Mouse (Mus musculus) adrenal gland, postnatal 10 days (tissue): ENCODE results near the gene Spic. TPM values are rescaled to one million over a fixed set of nuclear protein-coding genes. Genes with fewer than 3 reads are reported as not detected.
"Not testable (repeated sequence)": the region's sequence is repeated elsewhere in the genome, so short reads cannot be mapped to it uniquely, and the experiment has no call there.

Experiments
- DNase-seq: peaks from one replicate; pipeline ENCODE4 v3.0.0; 2021; ENCODE audit warnings: mixed read lengths
- long read RNA-seq, 2 experiments: library from polyadenylated mRNA; stranded (forward); transcript quantifications; one replicate each; pipeline ENCODE4 v2.0.0; 2021
- total RNA-seq, 2 experiments: library from RNA; stranded (reverse); gene quantifications; 2 replicates each; pipeline ENCODE4 v1.2.3; 2021

The Spic gene
- total RNA-seq, result 1 to 10 TPM; 1.9 to 3.6 TPM
- long read RNA-seq, experiment 1, partial matches to known transcripts, result 0 of 1 reads
- long read RNA-seq, experiment 1, other reads (novel, unspliced or antisense), result 0 of 1 reads
- long read RNA-seq, experiment 2, partial matches to known transcripts, result 0 of 2 reads
- long read RNA-seq, experiment 2, other reads (novel, unspliced or antisense), result 1 of 2 reads

DNA sequence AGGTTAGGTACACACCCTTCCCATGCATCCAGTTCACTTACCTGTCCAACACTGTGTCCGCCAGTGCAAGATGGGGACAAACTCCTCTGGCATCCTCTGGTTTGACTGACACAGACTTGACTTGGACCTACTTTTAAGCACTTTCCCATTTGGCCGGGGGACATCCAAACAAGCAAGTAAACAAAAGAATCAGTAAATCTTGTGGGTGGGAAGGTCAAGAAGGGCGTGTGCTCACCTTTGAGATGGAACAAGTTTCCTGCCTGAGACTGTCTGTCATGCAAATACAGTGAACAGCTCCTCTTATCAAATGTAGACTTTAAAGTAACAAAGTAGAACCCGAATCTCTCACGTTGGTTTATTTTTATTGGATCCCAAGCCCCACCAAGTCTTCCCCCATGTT, at the start of gene Spic:
Gene Spic, minus strand, starts transcription at position 91 of the 400 bp plus-strand sequence.
- no peak for DNase-seq

DNA sequence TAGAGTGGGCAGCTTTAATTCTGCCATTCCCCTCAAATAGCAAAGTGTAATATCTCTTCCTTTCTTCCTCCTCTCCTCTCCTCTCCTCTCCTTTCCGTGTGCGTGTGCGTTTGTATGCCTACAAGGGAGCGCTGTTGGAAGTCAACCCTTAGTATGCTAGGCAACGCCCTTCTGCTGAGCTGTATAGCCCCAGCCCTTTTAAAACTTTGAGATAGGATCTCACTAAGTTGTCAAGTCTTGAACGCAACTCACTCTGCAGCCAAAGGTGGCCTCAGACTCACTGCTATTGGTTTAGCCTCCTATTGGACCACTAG, 47.5 kb upstream of the Spic start:
- no peak for DNase-seq

DNA sequence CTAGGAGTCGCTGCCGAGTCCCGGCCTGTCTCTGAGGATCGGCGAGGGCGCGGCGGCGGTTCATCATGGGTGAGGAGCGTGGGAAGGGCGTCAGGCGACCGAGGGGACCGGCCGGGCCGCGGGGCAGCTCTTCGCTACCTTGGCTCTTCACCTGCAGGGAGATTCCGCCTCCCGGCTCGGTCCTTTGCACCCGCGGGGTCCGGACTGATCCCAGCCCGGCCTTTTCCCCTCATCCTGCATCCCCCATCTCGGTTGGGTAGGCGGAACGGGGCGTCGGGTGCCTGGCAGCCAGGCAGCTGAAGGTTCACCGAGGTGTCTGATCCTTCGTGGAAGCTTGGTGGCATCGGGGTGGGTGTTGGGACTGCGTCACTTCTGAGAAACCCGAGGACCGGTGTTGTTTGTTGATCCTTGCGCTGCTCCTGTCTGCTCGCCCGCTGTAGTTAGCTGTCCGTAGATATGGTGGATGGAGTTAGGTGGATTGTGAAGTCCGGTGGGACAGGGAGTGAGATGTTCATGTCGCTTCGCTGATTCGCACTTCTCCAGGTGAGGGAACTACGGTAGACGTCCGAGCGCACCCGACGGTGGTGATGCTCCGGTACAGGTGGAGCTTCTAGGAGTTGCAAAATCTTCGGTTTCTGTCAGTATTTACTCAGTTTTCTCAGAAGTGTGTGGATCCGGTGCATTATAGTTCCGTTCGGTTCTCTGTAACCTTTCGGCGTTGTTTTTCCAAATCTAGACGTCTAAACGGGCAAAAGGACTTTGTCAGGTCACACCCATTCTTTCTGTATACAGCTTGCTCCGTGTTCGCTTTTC, 46.9 kb upstream of the Spic start:
- no peak for DNase-seq

DNA sequence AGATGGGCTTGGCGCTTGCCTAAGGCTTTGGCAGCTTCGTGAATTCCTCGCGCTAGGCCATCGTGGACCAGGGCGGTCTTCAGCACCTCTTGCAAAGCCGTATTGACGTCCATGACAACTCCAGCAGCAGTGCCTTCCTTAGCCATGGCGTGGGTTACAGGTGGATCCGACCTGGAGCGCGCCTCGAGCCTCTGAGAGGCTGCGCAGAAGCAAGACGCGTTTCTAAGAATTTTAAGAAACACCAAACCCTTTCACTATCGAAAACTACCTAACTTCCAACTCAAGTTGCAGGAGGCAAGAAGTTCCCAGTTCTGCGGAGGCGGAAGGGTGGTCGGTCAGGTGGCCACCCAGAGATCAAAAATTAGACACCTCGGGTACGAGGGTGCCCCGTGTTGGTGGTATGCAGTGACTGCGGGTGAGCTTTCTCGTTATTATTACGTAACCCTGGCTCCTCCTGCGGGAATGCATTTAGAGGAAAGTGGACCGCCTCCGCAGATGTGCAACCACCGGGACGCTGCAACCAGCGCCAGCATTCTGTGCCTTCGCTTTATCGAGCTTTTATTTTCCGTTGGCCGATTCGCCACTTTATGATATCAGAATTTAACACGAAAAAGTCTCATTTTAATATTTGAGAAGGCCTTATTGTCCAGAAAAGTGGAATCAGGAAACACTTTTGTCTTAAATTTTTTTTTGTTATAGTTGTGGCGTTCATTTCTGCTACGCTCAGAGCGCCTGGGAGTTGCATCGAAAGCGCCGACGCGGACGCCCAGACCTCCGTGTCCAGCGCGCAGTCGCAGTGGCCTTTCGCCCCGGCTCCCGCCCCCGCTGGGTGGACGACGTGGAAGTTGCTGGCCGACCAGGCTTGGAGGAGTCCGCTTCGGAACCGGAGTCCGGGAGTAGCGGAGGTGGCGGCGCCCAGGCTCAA, 46.0 kb upstream of the Spic start, which contains the start of gene Arl1:
Gene Arl1, plus strand, starts transcription at position 288 of the 925 bp plus-strand sequence.
- peak; percentile 98 for DNase-seq

DNA sequence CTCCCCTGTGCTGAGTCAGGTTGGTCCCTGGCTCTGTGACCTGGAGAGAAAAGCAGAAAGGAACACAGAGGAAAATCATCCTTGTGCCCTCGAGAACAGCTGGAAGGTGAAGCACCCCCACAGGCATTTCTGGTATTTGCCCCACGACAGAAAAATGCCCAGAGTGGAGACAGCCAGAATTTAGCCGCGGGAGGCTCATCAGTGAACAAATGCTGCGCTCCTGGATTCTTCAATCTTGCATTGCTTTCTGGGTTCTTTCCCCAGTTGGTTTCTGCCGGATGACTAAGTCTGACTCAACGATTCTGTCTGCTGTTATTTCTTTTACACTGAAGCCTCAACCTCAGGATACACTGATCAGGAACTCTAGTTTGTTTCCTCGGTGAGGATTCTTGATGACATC, 43.4 kb upstream of the Spic start:
- DNase-seq, result no peak

DNA sequence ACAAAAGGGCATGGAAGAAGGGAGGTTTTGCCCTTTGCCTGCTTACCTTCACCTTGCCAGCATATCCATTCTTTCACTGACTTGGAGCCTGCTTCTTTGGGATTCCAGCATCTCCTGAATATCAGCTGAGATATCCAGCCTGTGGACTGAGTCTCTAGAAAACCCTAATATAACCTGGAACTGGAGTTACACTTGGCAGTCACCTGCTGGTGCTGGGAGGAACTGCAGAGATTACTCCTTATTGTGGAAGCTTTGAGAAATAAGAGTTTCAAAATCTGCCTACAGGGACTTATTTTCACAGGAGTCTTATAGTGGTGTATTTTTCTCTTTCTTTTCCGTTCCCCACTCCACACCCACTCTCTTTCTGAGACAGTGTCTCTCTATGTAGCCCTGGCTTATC, 42.3 kb upstream of the Spic start:
- peak; percentile 57 for DNase-seq

DNA sequence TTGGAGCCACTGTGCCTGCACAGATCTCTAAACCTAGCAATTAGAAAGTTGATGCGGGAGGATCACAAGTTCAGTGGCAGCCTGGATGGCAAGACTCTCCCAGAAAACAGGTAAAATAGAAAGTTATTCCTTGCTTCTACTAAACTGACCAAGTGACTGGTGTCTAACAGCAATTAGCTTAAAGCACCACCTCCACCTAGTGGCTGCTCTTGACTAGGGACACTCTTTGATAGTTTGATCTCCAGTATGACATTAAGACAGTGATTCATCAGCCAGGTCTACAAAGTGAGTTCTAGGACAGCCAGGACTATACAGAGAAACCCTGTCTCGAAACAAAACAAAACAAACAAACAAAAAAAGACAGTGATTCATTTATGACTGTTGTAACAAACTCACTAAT, 40.5 kb upstream of the Spic start:
- DNase-seq, result peak; percentile 39

DNA sequence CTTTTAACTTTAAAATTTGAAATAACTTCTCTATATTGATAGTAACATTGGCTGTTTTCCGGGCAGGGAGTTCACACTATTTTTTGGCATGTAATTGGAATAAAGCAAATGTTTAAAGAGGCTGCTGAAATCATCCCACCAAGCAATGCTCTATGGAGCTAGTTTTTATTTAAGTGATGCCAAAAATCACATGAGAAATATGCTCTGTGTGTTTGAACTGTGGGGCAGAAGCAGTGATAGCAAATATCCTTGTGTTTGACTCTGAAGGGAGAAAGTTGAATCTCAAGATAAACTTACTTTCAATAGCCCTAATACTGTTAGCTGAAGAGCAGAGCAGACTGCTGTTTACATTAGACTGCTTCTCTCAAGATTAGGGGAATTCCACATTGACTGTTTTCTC, 34.8 kb upstream of the Spic start:
- DNase-seq, result no peak

DNA sequence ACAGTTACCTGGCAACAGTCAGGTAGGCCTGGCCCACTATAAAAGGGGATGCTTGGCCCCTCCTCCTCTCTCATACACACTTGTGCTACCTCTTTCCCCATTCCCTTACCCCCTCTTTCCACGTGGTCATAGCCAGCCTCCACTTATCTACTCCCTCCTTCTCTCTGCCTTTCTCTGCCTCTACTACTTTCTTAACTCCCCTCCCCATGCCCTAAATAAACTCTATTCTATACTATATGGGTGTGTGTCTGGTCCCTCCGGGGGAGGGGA, 32.9 kb upstream of the Spic start:
- DNase-seq, result no peak

DNA sequence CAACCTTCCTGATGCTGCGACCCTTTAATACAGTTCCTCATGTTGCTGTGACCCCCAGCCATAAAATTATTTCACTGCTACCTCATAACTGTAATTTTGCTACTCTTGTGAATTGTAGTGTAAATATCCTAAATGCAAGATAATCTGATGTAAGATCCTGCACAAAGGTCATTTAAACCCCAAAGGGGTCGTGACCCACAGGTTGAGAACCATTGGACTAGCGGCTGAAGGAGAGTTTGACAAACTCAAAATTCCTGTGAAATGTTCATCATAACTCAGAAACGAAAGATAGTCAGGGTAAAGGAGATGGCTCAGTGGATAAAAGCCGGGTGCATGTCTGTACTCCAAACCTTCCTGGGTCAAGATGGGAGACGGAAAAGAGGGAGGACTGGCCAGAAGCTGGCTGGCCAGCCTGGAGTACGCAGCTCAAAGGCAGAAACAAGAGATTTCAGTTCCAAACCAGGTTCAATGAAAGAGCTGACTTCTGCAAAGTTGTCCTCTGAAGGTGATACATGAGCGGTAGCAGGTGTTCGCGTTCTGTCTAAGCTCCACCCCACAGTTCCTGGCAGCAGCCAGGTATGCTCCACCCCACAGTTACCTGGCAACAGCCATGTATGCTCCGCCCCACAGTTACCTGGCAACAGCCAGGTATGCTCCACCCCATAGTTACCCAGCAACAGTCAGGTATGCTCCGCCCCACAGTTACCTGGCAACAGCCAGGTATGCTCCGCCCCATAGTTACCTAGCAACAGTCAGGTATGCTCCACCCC, 32.4 kb upstream of the Spic start:
- DNase-seq, result no peak

DNA sequence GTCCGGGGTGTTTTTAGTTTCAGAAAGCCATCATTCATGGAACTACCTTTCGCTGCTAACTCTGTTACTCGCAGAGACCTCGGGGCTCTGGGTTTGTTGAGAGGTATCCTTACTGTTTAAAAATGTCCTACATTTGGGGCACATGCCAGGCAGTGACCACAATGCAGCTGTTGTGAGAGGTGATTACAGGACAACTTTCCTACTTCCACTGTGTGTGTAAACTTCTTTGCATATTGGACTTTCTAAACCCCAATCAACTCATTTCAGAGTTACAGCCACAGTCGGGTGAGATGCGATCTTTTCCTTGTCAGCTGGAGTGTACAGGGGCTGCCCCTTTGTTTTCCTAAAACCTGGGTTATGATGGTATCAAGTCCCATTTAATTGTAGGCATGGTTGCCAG, 30.8 kb upstream of the Spic start:
- no peak for DNase-seq

DNA sequence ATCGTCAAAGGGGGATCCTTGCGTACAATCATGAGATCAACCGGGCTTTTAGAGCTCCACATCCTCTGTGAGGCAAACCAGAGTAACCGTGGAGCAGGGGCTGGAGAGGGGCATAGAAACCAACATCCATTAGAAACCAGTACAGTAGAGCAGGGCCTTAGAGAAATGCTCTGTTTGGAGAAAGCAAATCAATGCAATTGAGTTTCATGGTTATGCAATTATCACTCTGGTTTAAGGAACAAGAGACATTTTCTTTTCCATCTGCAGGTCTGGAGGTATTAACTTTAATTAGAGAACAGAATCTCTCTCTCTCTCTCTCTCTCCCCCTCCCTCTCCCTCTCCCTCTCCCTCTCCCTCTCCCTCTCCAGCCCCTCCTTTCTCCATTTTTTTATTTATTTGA, 29.9 kb upstream of the Spic start:
- DNase-seq, result no peak

DNA sequence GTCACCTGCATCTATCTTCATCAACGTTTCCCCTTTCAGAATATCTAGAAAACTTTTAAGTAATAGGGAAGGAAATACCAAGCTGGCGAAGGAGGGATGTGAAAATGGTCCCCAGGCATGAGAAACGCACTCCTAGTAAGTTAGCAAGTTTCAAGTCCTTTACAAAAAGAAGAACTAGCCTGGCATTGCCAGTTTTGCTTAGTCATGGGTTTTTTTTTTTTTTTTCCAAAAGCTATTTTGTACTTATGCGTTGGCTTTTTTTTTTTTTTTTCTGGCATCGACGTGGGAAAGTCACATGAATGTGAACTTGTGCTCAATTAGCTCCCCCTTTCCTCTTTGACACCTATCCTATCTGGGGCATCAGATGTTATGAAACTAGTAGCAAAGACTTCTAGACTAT, 27.5 kb upstream of the Spic start:
- no peak for DNase-seq

DNA sequence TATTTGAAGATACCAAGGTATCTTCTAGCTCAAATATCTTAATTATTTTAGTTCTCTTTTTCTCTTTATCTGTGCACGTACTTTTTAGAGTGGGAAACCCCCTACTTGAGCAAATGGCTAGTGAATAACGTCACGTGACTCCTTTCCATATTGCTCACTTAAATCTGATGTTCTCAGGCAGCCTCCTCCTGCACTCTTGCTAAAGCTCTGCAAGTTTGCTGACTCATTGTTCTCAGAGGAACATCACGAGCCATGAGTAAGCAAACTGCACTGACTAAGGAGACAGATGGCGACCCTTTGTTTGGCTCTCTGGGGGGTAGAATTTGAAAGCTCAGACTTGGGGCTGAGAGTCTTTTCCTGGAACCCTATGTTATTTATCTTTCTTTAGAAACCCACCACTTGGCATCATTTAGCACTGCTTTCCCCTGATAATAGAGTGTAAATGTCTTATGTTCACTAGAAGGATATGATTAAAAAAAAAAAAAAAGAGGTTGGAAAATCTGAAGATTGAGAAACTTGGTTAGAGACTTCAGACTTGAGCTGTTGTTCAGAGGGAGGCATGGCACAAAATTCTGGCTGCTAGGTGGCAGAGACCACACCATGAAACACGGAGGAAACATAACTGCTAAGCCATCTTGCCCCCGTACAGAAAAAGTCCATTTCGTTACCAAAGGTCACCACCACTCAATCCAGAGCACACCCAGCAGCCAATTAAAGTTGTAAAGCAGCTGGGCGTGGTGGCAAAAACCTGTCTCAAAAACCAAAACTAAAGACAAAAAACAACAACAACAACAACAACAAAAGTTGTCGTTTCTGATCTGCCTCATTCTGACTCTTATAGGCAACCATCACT, 24.1 kb upstream of the Spic start:
- DNase-seq, result no peak

DNA sequence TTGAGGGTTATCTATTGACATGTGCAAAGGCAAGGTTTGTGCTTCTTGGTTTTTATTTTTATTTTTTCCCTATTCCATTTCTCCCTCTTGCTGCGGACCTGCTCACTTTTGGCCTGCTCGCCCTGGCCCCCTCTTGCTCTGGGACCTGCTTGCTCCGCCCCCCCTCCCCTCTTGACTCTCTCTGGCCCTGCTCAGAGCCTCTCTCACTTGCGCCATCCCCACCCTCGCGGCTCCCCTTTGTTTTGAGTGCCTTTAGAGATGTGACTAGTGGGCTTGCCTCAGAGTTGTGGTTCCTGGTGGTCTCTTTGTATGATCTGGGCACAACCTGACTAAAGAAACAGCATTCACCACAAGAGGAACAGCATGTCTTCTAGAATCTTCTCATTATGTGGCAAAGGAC, 16.1 kb upstream of the Spic start:
- DNase-seq, result no peak

DNA sequence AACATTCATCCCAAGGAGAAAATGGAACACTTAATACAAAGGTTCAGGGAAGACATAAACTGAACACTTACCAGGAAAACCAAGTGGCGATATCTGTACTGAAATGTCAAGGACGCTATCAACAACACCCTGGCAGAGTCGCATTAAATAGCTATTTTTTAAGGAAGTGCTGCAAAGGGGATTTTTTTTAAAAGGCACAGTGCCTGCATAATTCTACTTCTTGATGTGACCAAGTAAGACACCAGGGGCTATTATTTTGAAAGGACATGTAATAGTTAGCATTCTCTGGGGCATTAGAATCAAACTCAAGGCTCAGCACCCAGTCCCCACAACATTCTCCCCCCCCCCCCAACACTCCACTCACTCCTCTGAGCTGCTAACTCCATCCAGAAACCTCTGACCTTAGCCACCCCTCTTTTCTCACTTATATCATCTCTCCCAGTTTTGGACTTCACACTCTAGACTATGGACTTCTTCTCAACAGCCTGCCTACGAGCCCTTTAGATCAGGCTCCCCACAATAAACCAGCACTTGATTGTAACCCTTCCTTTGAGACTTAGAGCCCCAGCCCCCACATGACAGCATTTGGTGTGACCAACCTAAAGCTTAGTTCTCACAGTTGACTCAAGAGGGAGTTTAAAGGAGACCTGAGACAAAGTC, 1.8 kb downstream of the Spic start:
- peak; percentile 8 for DNase-seq

DNA sequence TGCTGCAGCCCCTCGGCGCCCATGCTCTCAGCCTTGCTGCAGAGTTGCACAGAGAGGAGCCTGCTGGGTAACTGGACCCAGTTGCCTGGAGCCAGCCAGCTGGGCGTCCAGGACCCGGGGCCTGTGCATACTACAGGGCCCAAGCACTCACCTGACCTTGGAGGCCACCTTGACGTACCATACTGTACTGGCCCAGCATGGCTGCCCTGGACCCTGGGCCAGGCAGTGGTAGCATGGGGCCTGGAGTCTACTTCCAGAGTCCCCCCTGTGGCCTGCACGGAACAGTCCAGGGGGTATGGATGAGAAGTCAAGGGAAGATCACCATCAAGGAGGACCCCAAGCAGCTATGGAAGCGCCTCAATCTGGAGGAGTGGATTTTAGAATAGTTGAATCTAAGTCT, 12.0 kb downstream of the Spic start:
- no peak for DNase-seq

DNA sequence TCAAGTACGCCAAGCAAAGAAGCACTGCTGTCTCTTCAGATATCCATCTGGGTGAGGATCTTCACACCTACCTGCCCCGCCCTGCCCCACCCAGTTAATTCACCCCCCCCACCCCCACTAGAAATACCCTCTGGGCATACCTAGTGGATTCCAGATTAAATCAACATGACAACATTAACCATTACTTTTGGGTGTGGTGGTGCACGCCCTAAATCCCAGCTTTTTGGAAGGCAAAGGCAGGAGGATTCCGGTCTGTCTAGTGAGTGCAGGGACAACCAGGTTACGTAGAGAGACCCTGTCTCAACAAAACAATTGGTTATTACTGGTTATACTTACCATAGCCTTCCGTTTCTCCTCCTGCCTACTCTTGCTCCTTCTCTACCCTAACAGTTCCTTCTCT, 12.7 kb downstream of the Spic start:
- no peak for DNase-seq

DNA sequence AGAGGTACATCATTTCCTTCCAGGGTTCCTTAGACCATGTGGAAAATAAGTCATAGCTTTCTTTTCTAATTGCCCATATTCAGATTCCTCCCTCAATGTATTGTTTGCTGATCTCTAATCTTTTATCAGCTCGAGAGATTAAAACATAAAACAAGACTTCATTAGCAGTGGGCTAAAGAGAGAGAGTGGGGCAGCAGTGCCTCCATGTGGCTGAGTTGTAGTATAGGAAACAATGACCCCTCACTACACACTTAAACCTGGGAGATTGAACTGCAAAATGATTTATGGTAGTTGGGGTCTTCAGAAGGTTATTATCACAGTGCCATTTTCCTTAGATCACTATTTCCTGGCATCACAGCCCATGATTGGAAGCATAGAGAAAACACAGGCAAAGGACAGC, 15.1 kb downstream of the Spic start:
- DNase-seq, result peak; percentile 59

DNA sequence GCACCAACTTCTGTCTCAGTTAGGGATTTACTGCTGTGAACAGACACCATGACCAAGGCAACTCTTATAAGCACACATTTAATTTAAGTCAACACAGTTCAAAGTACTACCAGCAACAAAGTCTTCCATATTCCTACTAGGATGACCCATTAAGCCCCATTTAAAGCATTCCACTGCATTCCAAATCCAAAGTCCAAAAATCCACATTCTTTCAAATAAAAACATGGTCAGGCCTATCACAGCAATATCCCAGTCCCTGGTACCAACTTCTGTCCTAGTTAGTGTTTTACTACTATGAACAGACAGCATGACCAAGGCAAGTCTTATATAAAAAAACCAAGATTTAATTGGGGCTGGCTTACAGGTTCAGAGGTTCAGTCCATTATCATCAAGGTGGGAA, 21.0 kb downstream of the Spic start:
- not testable (repeated sequence) for DNase-seq

DNA sequence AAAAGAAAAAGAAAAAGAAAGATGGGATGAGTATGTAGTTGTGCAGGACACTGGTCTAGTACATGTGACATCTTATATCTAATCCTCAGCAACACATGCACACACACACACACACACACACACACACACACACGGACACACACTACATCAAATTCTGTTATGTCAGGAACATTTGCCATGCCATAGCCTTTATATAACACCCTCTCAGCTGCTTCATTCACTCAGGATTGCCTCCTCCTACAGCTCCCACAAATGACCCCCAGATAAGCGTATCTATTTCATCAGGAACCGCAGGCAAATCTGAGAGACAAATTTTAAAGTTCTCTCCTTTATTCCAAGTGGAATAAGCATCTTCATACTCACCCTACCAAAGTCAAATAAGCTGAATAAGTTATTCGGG, 25.9 kb downstream of the Spic start:
- DNase-seq, result no peak
